Mouse (Mus musculus): ENCODE results near the gene Atp7b.

GRCm38 (mm10) chr8:21955321-21955720 lies 104.8 kb downstream of the Atp7b start:
- TF ChIP-seq GATA1 (IDR thresholded peaks at IDR 0.05; ENCODE audit: borderline replicate concordance, low read length) (no peak), FLI1 (IDR thresholded peaks at IDR 0.05; ENCODE audit: low read length) (no peak)

Measured in megakaryocyte, embryonic 14.5 days (primary cell).